Mouse (Mus musculus) spleen, adult 2 months (tissue): ENCODE results near the gene Oosp3.

Experiments
- CTCF ChIP-seq: fragments of 200-500 bp; IDR thresholded peaks from 2 replicates; pipeline ENCODE4 v1.5.1; 2011; ENCODE audit warnings: mild to moderate bottlenecking, inconsistent platforms; ENCODE audit not compliant: insufficient read depth, insufficient read length, insufficient replicate concordance; ENCODE audit errors: extremely low read depth
- POLR2A ChIP-seq: fragments of 200-500 bp; IDR thresholded peaks from 2 replicates; pipeline ENCODE4 v1.6.1; 2011; ENCODE audit warnings: low read depth, low read length, inconsistent platforms

GRCm38 (mm10) chr19:11649564-11649963 lies 47.3 kb upstream of the Oosp3 start:
- TF ChIP-seq CTCF, result no peak
- TF ChIP-seq POLR2A, result no peak
